Mouse (Mus musculus) erythroblast, embryonic 14.5 days (primary cell): ENCODE measurements around the gene Csnk2b. TPM values are rescaled to one million over a fixed set of nuclear protein-coding genes. Genes with fewer than 3 reads are reported as not detected.

ENCODE experiments used
- H3K27me3 ChIP-seq: 2 replicates; pipeline ENCODE4 v1.6.1; 2012; ENCODE audit warnings: inconsistent platforms; ENCODE audit not compliant: control insufficient read depth
- H3K36me3 ChIP-seq: 2 replicates; pipeline ENCODE4 v1.6.1; 2012; ENCODE audit warnings: mild to moderate bottlenecking, inconsistent platforms; ENCODE audit not compliant: control insufficient read depth
- H3K4me1 ChIP-seq: 2 replicates; pipeline ENCODE4 v1.6.1; 2012; ENCODE audit warnings: inconsistent platforms; ENCODE audit not compliant: control insufficient read depth
- H3K4me3 ChIP-seq: replicated peaks from 2 replicates; pipeline ENCODE3; 2012; ENCODE audit warnings: moderate library complexity, mild to moderate bottlenecking, inconsistent platforms
- H3K9me3 ChIP-seq: 2 replicates; pipeline ENCODE4 v1.6.1; 2012; ENCODE audit warnings: low read length, inconsistent platforms, mixed read lengths; ENCODE audit not compliant: control insufficient read depth
- GATA1 ChIP-seq: IDR thresholded peaks from 2 replicates; pipeline ENCODE4 v1.6.1; 2012; ENCODE audit warnings: low read length, inconsistent platforms, mixed read lengths
- TAL1 ChIP-seq: IDR thresholded peaks from 3 replicates; pipeline ENCODE4 v1.6.1; 2012; ENCODE audit warnings: low read length, inconsistent platforms, mixed read lengths
- polyA plus RNA-seq: library from polyadenylated mRNA; stranded (reverse); fragments of >175 nt; gene quantifications from 2 replicates; pipeline ENCODE4 v1.2.3, GENCODE M21; 2012

Gene Csnk2b
- polyA plus RNA-seq, 1 experiment, result 11.2 TPM

GRCm38 (mm10) chr17:35135591-35136320 lies 13.9 kb upstream of the Csnk2b start:
- Histone ChIP-seq H3K4me1 (peaks cover 34% of the 10 kb centered on the region), H3K4me3 (peak overlapping the region; percentile 99), H3K9me3 (no peaks in the 10 kb centered on the region), H3K27me3 (no peaks in the 10 kb centered on the region), H3K36me3 (peaks cover 38% of the 10 kb centered on the region)
- TF ChIP-seq TAL1, result no peak
- TF ChIP-seq GATA1, result no peak

GRCm38 (mm10) chr17:35134801-35135590 lies 13.1 kb upstream of the Csnk2b start, which contains the start of gene Bag6:
TSS of gene Bag6 (plus strand) at chr17:35135178.
- no peak for TF ChIP-seq TAL1
- TF ChIP-seq GATA1, result no peak
- no peaks in the 10 kb centered on the region for H3K9me3 ChIP-seq
- peak within 1 kb of the TSS; percentile 99 for H3K4me3 ChIP-seq
- H3K4me1 ChIP-seq, result peaks cover 36% of the 10 kb centered on the region
- no peaks in the 10 kb centered on the region for H3K27me3 ChIP-seq
- H3K36me3 ChIP-seq, result peaks cover 36% of the 10 kb centered on the region

- Histone ChIP-seq H3K4me3 (no peak overlapping the region), H3K27me3 (no peaks in the 10 kb centered on the region), H3K36me3 (peaks cover 30% of the 10 kb centered on the region), H3K4me1 (peaks cover 38% of the 10 kb centered on the region), H3K9me3 (no peaks in the 10 kb centered on the region)
- TF ChIP-seq TAL1, result no peak
- TF ChIP-seq GATA1, result no peak
These were observed 11.7 kb upstream of the Csnk2b start for GRCm38 (mm10) chr17:35133517-35133916.

- no peak for TF ChIP-seq GATA1
- no peak for TF ChIP-seq TAL1
- Histone ChIP-seq H3K9me3 (no peaks in the 10 kb centered on the region), H3K36me3 (peaks cover 28% of the 10 kb centered on the region), H3K4me3 (no peak overlapping the region), H3K4me1 (peaks cover 40% of the 10 kb centered on the region), H3K27me3 (no peaks in the 10 kb centered on the region)
These were observed 10.3 kb upstream of the Csnk2b start for GRCm38 (mm10) chr17:35132174-35132560.

GRCm38 (mm10) chr17:35131500-35132173 lies 9.8 kb upstream of the Csnk2b start, which contains the start of gene Apom:
TSS of gene Apom (minus strand) at chr17:35132050.
- Histone ChIP-seq H3K4me3 (peak within 1 kb of the TSS; percentile 44), H3K4me1 (peaks cover 40% of the 10 kb centered on the region), H3K36me3 (peaks cover 26% of the 10 kb centered on the region), H3K9me3 (no peaks in the 10 kb centered on the region), H3K27me3 (no peaks in the 10 kb centered on the region)
- TF ChIP-seq TAL1 (no peak), GATA1 (no peak)

- Histone ChIP-seq H3K4me3 (peak overlapping the region; percentile 44), H3K4me1 (peaks cover 40% of the 10 kb centered on the region)
These were observed 9.2 kb upstream of the Csnk2b start for GRCm38 (mm10) chr17:35131038-35131437.

GRCm38 (mm10) chr17:35128996-35129395 lies 7.1 kb upstream of the Csnk2b start:
- Histone ChIP-seq H3K4me3 (no peak overlapping the region), H3K9me3 (no peaks in the 10 kb centered on the region), H3K27me3 (no peaks in the 10 kb centered on the region), H3K4me1 (peaks cover 49% of the 10 kb centered on the region), H3K36me3 (peaks cover 41% of the 10 kb centered on the region)
- TF ChIP-seq GATA1, result no peak
- TF ChIP-seq TAL1, result no peak

More at GRCm38 (mm10) chr17:35131038-35131437, 9.2 kb upstream of the Csnk2b start:
- Histone ChIP-seq H3K27me3 (no peaks in the 10 kb centered on the region), H3K9me3 (no peaks in the 10 kb centered on the region), H3K36me3 (peaks cover 25% of the 10 kb centered on the region)
- TF ChIP-seq GATA1 (no peak), TAL1 (no peak)

GRCm38 (mm10) chr17:35127017-35127416 lies 5.2 kb upstream of the Csnk2b start:
- H3K4me1 ChIP-seq, result peaks cover 64% of the 10 kb centered on the region
- H3K4me3 ChIP-seq, result peak overlapping the region; percentile 63
- H3K36me3 ChIP-seq, result peaks cover 55% of the 10 kb centered on the region
- H3K9me3 ChIP-seq, result no peaks in the 10 kb centered on the region
- H3K27me3 ChIP-seq, result no peaks in the 10 kb centered on the region
- no peak for TF ChIP-seq TAL1
- no peak for TF ChIP-seq GATA1

GRCm38 (mm10) chr17:35126206-35126611 lies 4.4 kb upstream of the Csnk2b start, which contains the start of gene D17H6S53E:
TSS of gene D17H6S53E (plus strand) at chr17:35126373.
- Histone ChIP-seq H3K36me3 (peaks cover 55% of the 10 kb centered on the region), H3K4me3 (peak within 1 kb of the TSS; percentile 63), H3K9me3 (no peaks in the 10 kb centered on the region), H3K4me1 (peaks cover 68% of the 10 kb centered on the region), H3K27me3 (no peaks in the 10 kb centered on the region)
- no peak for TF ChIP-seq GATA1
- TF ChIP-seq TAL1, result no peak
